Mouse (Mus musculus): ENCODE measurements around the gene Ptpn4.

DNA sequence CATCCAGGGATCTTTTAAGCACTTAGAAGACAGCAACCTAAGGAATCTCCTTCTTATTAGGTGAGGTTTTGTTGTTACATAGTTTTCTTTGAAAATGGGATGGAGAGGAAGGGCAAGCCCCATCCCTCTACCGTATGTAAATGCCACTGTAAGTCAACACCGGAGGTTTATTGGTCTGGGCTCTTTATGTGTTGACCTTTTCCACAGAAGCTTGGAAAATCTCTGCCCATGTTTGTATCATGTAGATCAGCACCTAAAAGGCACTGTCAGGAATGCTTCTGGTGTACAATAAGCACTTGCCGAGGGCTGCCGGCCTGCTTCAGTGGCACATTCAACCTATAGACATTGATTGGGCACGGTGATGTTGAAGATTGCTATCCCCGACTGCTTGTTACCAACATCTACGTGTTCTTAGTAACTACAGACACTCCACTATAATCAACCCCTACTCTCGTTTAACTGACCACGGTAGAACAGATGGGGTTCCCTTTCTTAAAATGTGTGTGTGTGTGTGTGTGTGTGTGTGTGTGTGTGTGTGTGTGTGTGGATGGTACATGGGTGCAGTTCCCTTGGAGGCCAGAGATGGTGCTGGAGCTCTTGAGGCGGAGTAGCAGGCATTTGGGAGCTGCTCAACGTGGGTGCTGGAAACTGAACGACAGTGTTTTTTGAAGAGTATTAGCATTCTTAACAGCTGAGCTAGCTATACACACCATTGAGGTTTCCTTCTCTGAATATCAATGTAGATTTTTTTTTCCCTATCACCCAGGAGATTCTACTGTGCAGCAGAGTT is 11.9 kb upstream of the Ptpn4 start:
- no peak for TF ChIP-seq CTCF (IDR thresholded peaks at IDR 0.05; ENCODE audit: low read depth)
- no peak for TF ChIP-seq EP300 (optimal IDR thresholded peaks at IDR 0.05)
